Mouse (Mus musculus) hindbrain, embryonic 12.5 days (tissue): ENCODE results near the gene Vwce. TPM values are rescaled to one million over a fixed set of nuclear protein-coding genes. Genes with fewer than 3 reads are reported as not detected.

Source experiments
- ATAC-seq: fragments of 200-750 bp; cut with Nextera tagmentation; 2 replicates; pipeline ENCODE4 v1.8.0; 2017; ENCODE audit warnings: moderate TSS enrichment; ENCODE audit not compliant: low FRiP score
- H3K27ac ChIP-seq: fragments of 300-500 bp; sonication (generic); 2 replicates; pipeline ENCODE4 v1.5.1; 2016; ENCODE audit warnings: mild to moderate bottlenecking
- H3K27me3 ChIP-seq: fragments of 300-500 bp; sonication (generic); 2 replicates; pipeline ENCODE4 v1.6.1; 2016; ENCODE audit warnings: mild to moderate bottlenecking
- H3K36me3 ChIP-seq: fragments of 300-500 bp; sonication (generic); 2 replicates; pipeline ENCODE4 v1.6.1; 2016; ENCODE audit warnings: mild to moderate bottlenecking
- H3K4me1 ChIP-seq: fragments of 300-500 bp; sonication (generic); 2 replicates; pipeline ENCODE4 v1.6.1; 2016
- H3K4me2 ChIP-seq: fragments of 300-500 bp; sonication (generic); replicated peaks from 2 replicates; pipeline ENCODE4 v1.6.1; 2016; ENCODE audit warnings: mild to moderate bottlenecking
- H3K4me3 ChIP-seq: fragments of 300-500 bp; sonication (generic); 2 replicates; pipeline ENCODE4 v1.5.1; 2016; ENCODE audit warnings: mild to moderate bottlenecking
- H3K9ac ChIP-seq: fragments of 300-500 bp; sonication (generic); 2 replicates; pipeline ENCODE4 v1.6.1; 2016; ENCODE audit warnings: mild to moderate bottlenecking, moderate library complexity
- H3K9me3 ChIP-seq: fragments of 300-500 bp; sonication (generic); replicated peaks from 2 replicates; pipeline ENCODE4 v1.6.1; 2016; ENCODE audit warnings: mild to moderate bottlenecking
- WGBS: fragments of 180-500 bp; shearing (Covaris S2); methylation state at CpG from one replicate; pipeline ENCODE4 v1.1.7; 2016; 5-methylcytosine and 5-hydroxymethylcytosine counted together
- polyA plus RNA-seq: library from polyadenylated mRNA; unstranded; fragments of >200 nt; fragmentation: Nextera tagmentation; extraction: Ambion mirVana; gene quantifications from 2 replicates; pipeline ENCODE4 v1.2.1, GENCODE M21; 2016

Vwce gene
- polyA plus RNA-seq, 1 experiment from 2014 or later = 0.74 TPM

- 83% methylated on average over 5 of the region's 5 CpGs for WGBS
- ATAC-seq = no peak
- no peak overlapping the region for H3K27ac ChIP-seq
- H3K4me2 ChIP-seq = no peak overlapping the region
- H3K4me1 ChIP-seq = no peaks in the 10 kb centered on the region
- H3K4me3 ChIP-seq = no peak overlapping the region
- H3K9me3 ChIP-seq = no peaks in the 10 kb centered on the region
- H3K9ac ChIP-seq = no peak overlapping the region
- H3K36me3 ChIP-seq = no peaks in the 10 kb centered on the region
- H3K27me3 ChIP-seq = no peaks in the 10 kb centered on the region
Observed at GRCm38 (mm10) chr19:10657742-10658141, 23.7 kb downstream of the Vwce start.

GRCm38 (mm10) chr19:10658406-10658805 is 24.4 kb downstream of the Vwce start:
- H3K36me3 ChIP-seq = no peaks in the 10 kb centered on the region
- ATAC-seq = no peak
- H3K4me2 ChIP-seq = no peak overlapping the region
- H3K9ac ChIP-seq = no peak overlapping the region
- no peaks in the 10 kb centered on the region for H3K9me3 ChIP-seq
- 81% methylated on average over 2 of the region's 2 CpGs for WGBS
- no peaks in the 10 kb centered on the region for H3K4me1 ChIP-seq
- no peak overlapping the region for H3K4me3 ChIP-seq
- no peaks in the 10 kb centered on the region for H3K27me3 ChIP-seq
- H3K27ac ChIP-seq = no peak overlapping the region

- no peaks in the 10 kb centered on the region for H3K36me3 ChIP-seq
- H3K4me3 ChIP-seq = no peak overlapping the region
- no peak overlapping the region for H3K4me2 ChIP-seq
- 68% methylated on average over 5 of the region's 5 CpGs for WGBS
- no peaks in the 10 kb centered on the region for H3K9me3 ChIP-seq
- H3K9ac ChIP-seq = no peak overlapping the region
- no peaks in the 10 kb centered on the region for H3K4me1 ChIP-seq
- no peak overlapping the region for H3K27ac ChIP-seq
- no peak for ATAC-seq
- H3K27me3 ChIP-seq = no peaks in the 10 kb centered on the region
Observed at GRCm38 (mm10) chr19:10661373-10661772, 27.4 kb downstream of the Vwce start.

GRCm38 (mm10) chr19:10661919-10662318 is 27.9 kb downstream of the Vwce start:
- H3K4me3 ChIP-seq = no peak overlapping the region

GRCm38 (mm10) chr19:10662665-10663064 is 28.7 kb downstream of the Vwce start:
- Histone ChIP-seq H3K4me2 (no peak overlapping the region), H3K9ac (no peak overlapping the region), H3K4me3 (no peak overlapping the region), H3K4me1 (no peaks in the 10 kb centered on the region), H3K9me3 (no peaks in the 10 kb centered on the region), H3K36me3 (no peaks in the 10 kb centered on the region), H3K27me3 (no peaks in the 10 kb centered on the region), H3K27ac (no peak overlapping the region)
- 82% methylated on average over 3 of the region's 3 CpGs for WGBS
- ATAC-seq = no peak

More at GRCm38 (mm10) chr19:10661919-10662318, 27.9 kb downstream of the Vwce start:
- Histone ChIP-seq H3K9me3 (no peaks in the 10 kb centered on the region), H3K27me3 (no peaks in the 10 kb centered on the region), H3K36me3 (no peaks in the 10 kb centered on the region), H3K4me1 (no peaks in the 10 kb centered on the region), H3K9ac (no peak overlapping the region), H3K27ac (no peak overlapping the region), H3K4me2 (no peak overlapping the region)
- WGBS = 87% methylated on average over 2 of the region's 2 CpGs
- ATAC-seq = no peak

- Histone ChIP-seq H3K4me2 (no peak overlapping the region), H3K27me3 (no peaks in the 10 kb centered on the region), H3K36me3 (no peaks in the 10 kb centered on the region), H3K27ac (no peak overlapping the region), H3K9ac (no peak overlapping the region), H3K9me3 (no peaks in the 10 kb centered on the region), H3K4me1 (no peaks in the 10 kb centered on the region), H3K4me3 (no peak overlapping the region)
- ATAC-seq = peak; percentile 19; the same call in 1 of the 2 replicates
- 65% methylated on average over 3 of the region's 3 CpGs for WGBS
Observed at GRCm38 (mm10) chr19:10665093-10665492, 31.1 kb downstream of the Vwce start.

- Histone ChIP-seq H3K27ac (no peak overlapping the region), H3K4me3 (no peak overlapping the region), H3K27me3 (no peaks in the 10 kb centered on the region), H3K4me1 (no peaks in the 10 kb centered on the region), H3K9me3 (no peaks in the 10 kb centered on the region), H3K36me3 (no peaks in the 10 kb centered on the region), H3K4me2 (no peak overlapping the region), H3K9ac (no peak overlapping the region)
- WGBS = 14% methylated on average over 2 of the region's 2 CpGs
- peak; percentile 75 for ATAC-seq
Observed at GRCm38 (mm10) chr19:10665499-10665898, 31.5 kb downstream of the Vwce start.

GRCm38 (mm10) chr19:10671319-10671718 is 37.3 kb downstream of the Vwce start:
- no peaks in the 10 kb centered on the region for H3K9me3 ChIP-seq
- no peaks in the 10 kb centered on the region for H3K36me3 ChIP-seq
- H3K4me3 ChIP-seq = no peak overlapping the region
- H3K4me1 ChIP-seq = no peaks in the 10 kb centered on the region
- H3K27ac ChIP-seq = no peak overlapping the region
- ATAC-seq = no peak
- H3K27me3 ChIP-seq = no peaks in the 10 kb centered on the region
- WGBS = 83% methylated on average over 4 of the region's 4 CpGs
- H3K4me2 ChIP-seq = no peak overlapping the region
- no peak overlapping the region for H3K9ac ChIP-seq

- H3K4me3 ChIP-seq = no peak overlapping the region
- no peaks in the 10 kb centered on the region for H3K9me3 ChIP-seq
- ATAC-seq = no peak
- no peaks in the 10 kb centered on the region for H3K4me1 ChIP-seq
- WGBS = 72% methylated on average over 9 of the region's 9 CpGs
- no peak overlapping the region for H3K9ac ChIP-seq
- no peaks in the 10 kb centered on the region for H3K36me3 ChIP-seq
- no peaks in the 10 kb centered on the region for H3K27me3 ChIP-seq
- H3K4me2 ChIP-seq = no peak overlapping the region
- no peak overlapping the region for H3K27ac ChIP-seq
Observed at GRCm38 (mm10) chr19:10671854-10672417, 37.9 kb downstream of the Vwce start.

GRCm38 (mm10) chr19:10673275-10673674 is 39.3 kb downstream of the Vwce start:
- H3K9me3 ChIP-seq = no peaks in the 10 kb centered on the region
- H3K9ac ChIP-seq = no peak overlapping the region
- no peak overlapping the region for H3K4me2 ChIP-seq
- no peaks in the 10 kb centered on the region for H3K4me1 ChIP-seq
- WGBS = 48% methylated on average over 1 of the region's 1 CpGs
- no peaks in the 10 kb centered on the region for H3K27me3 ChIP-seq
- no peak for ATAC-seq
- H3K4me3 ChIP-seq = no peak overlapping the region
- H3K27ac ChIP-seq = no peak overlapping the region
- no peaks in the 10 kb centered on the region for H3K36me3 ChIP-seq

GRCm38 (mm10) chr19:10676656-10677055 is 42.6 kb downstream of the Vwce start:
- H3K36me3 ChIP-seq = no peaks in the 10 kb centered on the region
- no peak overlapping the region for H3K9ac ChIP-seq
- H3K27me3 ChIP-seq = no peaks in the 10 kb centered on the region; the same call in 1 of the 2 replicates
- 83% methylated on average over 16 of the region's 16 CpGs for WGBS
- no peak overlapping the region for H3K4me3 ChIP-seq
- no peak overlapping the region for H3K4me2 ChIP-seq
- H3K4me1 ChIP-seq = no peaks in the 10 kb centered on the region
- H3K27ac ChIP-seq = no peak overlapping the region
- H3K9me3 ChIP-seq = no peaks in the 10 kb centered on the region
- ATAC-seq = no peak

- Histone ChIP-seq H3K27ac (no peak within 1 kb of the TSS), H3K4me1 (no peaks in the 10 kb centered on the region), H3K36me3 (no peaks in the 10 kb centered on the region), H3K9me3 (no peaks in the 10 kb centered on the region), H3K27me3 (no peaks in the 10 kb centered on the region; the same call in 1 of the 2 replicates), H3K9ac (no peak within 1 kb of the TSS), H3K4me3 (no peak within 1 kb of the TSS), H3K4me2 (no peak within 1 kb of the TSS)
- 50% methylated on average over 6 of the region's 6 CpGs for WGBS
- ATAC-seq = peak; percentile 72; the same call in 1 of the 2 replicates
Observed at GRCm38 (mm10) chr19:10677915-10678771, 44.1 kb downstream of the Vwce start, which contains the start of gene Pga5. Gene Pga5, minus strand, starts transcription at chr19:10678071.

GRCm38 (mm10) chr19:10678772-10679067 is 44.7 kb downstream of the Vwce start:
- Histone ChIP-seq H3K9ac (no peak overlapping the region), H3K27ac (no peak overlapping the region), H3K27me3 (no peaks in the 10 kb centered on the region; the same call in 1 of the 2 replicates), H3K36me3 (no peaks in the 10 kb centered on the region), H3K4me2 (no peak overlapping the region), H3K9me3 (no peaks in the 10 kb centered on the region), H3K4me1 (no peaks in the 10 kb centered on the region), H3K4me3 (no peak overlapping the region)
- WGBS = 76% methylated on average over 1 of the region's 1 CpGs
- ATAC-seq = no peak
